Mouse (Mus musculus) spleen, adult 2 months (tissue): Measurements from ENCODE around the gene Mcf2. TPM values are rescaled to one million over a fixed set of nuclear protein-coding genes. Genes with fewer than 3 reads are reported as not detected.

ENCODE experiments used
- DNase-seq, 2 experiments: peaks; one replicate each; pipeline versions ENCODE4 v3.0.0 to v3.0.0-alpha.2; 2012 to 2021; ENCODE audit warnings: low spot score in 2 of 2, low read depth in 1 of 2
- H3K27ac ChIP-seq: fragments of 200-500 bp; 2 replicates; pipeline ENCODE4 v1.5.1; 2012; ENCODE audit warnings: low read length, inconsistent platforms; ENCODE audit not compliant: insufficient read depth
- H3K27me3 ChIP-seq: fragments of 200-500 bp; 2 replicates; pipeline ENCODE4 v1.6.1; 2012; ENCODE audit warnings: mild to moderate bottlenecking, moderate library complexity, low read length, inconsistent platforms; ENCODE audit not compliant: control insufficient read depth, insufficient read depth
- H3K36me3 ChIP-seq: fragments of 200-500 bp; 2 replicates; pipeline ENCODE4 v1.6.1; 2012; ENCODE audit warnings: mild to moderate bottlenecking, low read length, inconsistent platforms; ENCODE audit not compliant: control insufficient read depth, insufficient read depth
- H3K4me1 ChIP-seq: fragments of 200-500 bp; 2 replicates; pipeline ENCODE4 v1.6.1; 2011; ENCODE audit warnings: inconsistent platforms; ENCODE audit not compliant: control insufficient read depth, insufficient read depth, insufficient read length
- H3K4me3 ChIP-seq: fragments of 200-500 bp; 2 replicates; pipeline ENCODE4 v1.5.1; 2011; ENCODE audit warnings: mild to moderate bottlenecking, inconsistent platforms; ENCODE audit not compliant: insufficient read depth, insufficient read length; ENCODE audit errors: extremely low read depth
- CTCF ChIP-seq: fragments of 200-500 bp; IDR thresholded peaks from 2 replicates; pipeline ENCODE4 v1.5.1; 2011; ENCODE audit warnings: mild to moderate bottlenecking, inconsistent platforms; ENCODE audit not compliant: insufficient read depth, insufficient read length, insufficient replicate concordance; ENCODE audit errors: extremely low read depth
- POLR2A ChIP-seq: fragments of 200-500 bp; IDR thresholded peaks from 2 replicates; pipeline ENCODE4 v1.6.1; 2011; ENCODE audit warnings: low read depth, low read length, inconsistent platforms
- WGBS: fragments of 180-500 bp; shearing (Covaris S2); methylation state at CpG from one replicate; pipeline ENCODE4 v1.1.7; 2018; 5-methylcytosine and 5-hydroxymethylcytosine counted together
- polyA plus RNA-seq: library from polyadenylated mRNA; depleted of rRNA; stranded (reverse); fragments of >200 nt; gene quantifications from 2 replicates; pipeline ENCODE4 v1.2.3, GENCODE M21; 2012

Mcf2 gene
- polyA plus RNA-seq, 1 experiment = 0.06 TPM

DNA sequence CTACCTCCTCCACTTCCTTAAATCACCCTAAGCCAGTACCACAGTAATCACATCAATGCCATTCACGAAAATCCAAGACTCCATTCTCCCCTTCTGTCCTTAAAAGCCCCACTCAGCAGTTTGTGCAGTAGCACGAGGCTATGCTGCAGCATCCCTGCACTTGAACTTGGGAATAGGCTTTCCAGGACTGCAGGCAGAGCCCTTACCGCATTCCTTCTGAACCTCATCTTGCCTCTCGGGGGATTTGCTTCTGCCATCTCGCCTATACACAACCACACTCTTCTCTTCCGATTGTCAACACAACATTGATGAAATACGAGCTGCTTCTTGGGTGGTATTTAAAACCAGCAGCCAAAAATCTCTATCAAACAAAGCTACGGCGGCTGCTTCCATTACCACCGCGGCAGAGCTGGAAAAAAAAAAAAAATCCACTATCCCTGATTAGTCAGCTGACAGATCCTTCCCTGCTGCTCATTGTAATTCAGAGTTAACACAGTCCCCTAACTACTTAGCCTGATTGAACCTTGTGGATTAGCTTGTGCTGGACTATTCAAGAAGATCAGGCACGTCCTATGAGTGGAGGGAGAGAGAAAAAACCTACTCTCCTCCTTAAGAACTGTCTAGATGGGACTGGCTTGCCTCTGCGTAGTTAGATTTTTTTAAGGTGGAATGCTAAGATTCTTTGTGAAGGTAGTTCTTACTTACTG, 31.5 kb downstream of the Mcf2 start:
- Histone ChIP-seq H3K36me3 (no peaks in the 10 kb centered on the region), H3K27ac (no peak overlapping the region), H3K4me3 (no peak overlapping the region; the same call in 1 of the 2 replicates), H3K4me1 (no peaks in the 10 kb centered on the region), H3K27me3 (no peaks in the 10 kb centered on the region)
- TF ChIP-seq POLR2A = no peak
- no peak for TF ChIP-seq CTCF
- no peak for DNase-seq
- WGBS = 42% methylated on average over 13 of the region's 13 CpGs

DNA sequence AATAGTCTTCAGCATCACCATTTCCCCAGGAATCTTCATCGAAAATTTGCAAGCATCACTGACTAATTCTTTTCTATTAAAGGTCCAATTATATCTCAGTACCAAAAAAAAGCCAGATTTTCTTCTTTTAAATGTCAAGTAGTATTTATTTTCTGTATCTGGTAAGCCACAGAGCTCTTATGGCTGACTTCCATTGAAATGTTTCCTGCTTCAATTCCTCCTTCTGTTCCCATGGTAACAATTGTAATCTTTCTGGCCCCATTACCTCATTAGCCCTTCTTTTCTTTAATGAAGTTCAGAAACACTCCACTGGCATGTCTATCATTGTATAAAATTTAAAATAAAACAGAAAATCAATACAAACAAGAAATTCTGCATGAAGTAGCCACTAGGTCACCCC, 103.5 kb downstream of the Mcf2 start:
- no peak for DNase-seq
- no peak for TF ChIP-seq CTCF
- TF ChIP-seq POLR2A = no peak
- 88% methylated on average over 1 of the region's 1 CpGs for WGBS
- Histone ChIP-seq H3K36me3 (no peaks in the 10 kb centered on the region), H3K4me1 (no peaks in the 10 kb centered on the region), H3K4me3 (no peak overlapping the region), H3K27me3 (no peaks in the 10 kb centered on the region), H3K27ac (no peak overlapping the region)

DNA sequence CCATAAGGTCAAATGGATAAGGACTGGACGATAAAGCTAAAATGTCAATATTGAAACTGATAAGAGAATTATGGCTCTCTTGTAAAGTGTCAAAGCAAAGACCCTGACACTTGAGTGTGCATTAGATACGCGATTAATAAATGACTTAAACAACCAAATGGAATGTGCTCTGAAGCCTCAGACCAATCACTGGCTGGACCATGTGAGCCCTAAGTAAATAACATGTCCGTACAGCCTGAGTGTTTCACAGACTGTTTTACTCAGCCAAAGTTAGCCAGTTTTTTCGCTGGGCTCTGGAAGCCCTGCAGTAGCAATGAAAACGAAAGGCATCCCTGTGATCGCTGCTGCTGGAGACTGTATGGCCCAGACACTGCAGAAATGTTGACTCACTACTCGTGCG, 123.7 kb downstream of the Mcf2 start:
- no peak for DNase-seq
- no peak overlapping the region for H3K4me3 ChIP-seq
- no peak for TF ChIP-seq CTCF
- no peak for TF ChIP-seq POLR2A
- H3K27ac ChIP-seq = no peak overlapping the region
- 88% methylated on average over 9 of the region's 9 CpGs for WGBS
- H3K36me3 ChIP-seq = no peaks in the 10 kb centered on the region
- no peaks in the 10 kb centered on the region for H3K4me1 ChIP-seq
- no peaks in the 10 kb centered on the region for H3K27me3 ChIP-seq

DNA sequence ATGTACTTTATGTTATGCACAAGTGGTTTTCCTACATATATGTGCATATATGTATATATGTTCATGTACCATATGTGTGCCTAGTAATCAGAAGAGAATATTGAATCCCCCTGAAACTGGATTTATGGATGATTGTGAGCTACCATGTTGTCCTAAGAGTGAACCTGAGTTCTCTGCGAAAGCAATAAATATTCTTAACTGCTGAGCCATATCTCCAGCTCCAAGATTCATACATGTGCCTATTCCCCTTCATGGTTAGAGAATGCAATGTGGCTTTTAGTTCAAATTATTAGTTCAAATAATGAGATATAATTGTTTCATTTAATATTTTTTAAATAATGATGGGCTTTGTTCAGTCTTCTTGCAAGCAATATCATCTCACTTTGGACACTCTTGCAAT, 124.1 kb downstream of the Mcf2 start:
- no peak for TF ChIP-seq POLR2A
- TF ChIP-seq CTCF = no peak
- no peak for DNase-seq
- Histone ChIP-seq H3K4me1 (no peaks in the 10 kb centered on the region), H3K27me3 (no peaks in the 10 kb centered on the region), H3K4me3 (no peak overlapping the region), H3K27ac (no peak overlapping the region), H3K36me3 (no peaks in the 10 kb centered on the region)
- 80% methylated on average over 1 of the region's 1 CpGs for whole genome bisulfite sequencing

DNA sequence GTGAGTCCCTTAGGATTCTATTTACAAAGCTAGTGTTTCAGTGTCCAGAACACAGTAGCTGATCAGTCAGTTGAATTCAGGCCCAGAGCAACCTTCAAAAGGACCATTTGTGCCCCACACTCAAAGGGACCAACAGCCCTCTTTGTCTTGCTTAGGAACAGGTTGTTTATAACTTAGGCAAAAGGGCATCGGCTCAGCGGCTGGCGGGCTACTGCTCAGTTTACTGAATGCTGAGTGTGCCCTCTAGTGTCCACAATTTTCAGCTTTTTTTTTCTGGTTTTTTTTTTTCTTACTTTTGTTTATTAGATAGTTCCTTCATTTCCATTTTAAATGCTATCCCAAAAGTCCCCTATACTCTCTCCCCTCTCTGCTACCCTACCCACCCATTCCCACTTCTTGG, 152.2 kb downstream of the Mcf2 start:
- Histone ChIP-seq H3K27ac (no peak overlapping the region), H3K4me1 (no peaks in the 10 kb centered on the region; the same call in 1 of the 2 replicates), H3K4me3 (no peak overlapping the region), H3K36me3 (no peaks in the 10 kb centered on the region), H3K27me3 (no peaks in the 10 kb centered on the region)
- TF ChIP-seq CTCF (peak; percentile 29; the same call in 1 of the 2 replicates), POLR2A (no peak)
- WGBS = 14% methylated on average over 3 of the region's 3 CpGs
- peak; percentile 5 to 6 for DNase-seq

DNA sequence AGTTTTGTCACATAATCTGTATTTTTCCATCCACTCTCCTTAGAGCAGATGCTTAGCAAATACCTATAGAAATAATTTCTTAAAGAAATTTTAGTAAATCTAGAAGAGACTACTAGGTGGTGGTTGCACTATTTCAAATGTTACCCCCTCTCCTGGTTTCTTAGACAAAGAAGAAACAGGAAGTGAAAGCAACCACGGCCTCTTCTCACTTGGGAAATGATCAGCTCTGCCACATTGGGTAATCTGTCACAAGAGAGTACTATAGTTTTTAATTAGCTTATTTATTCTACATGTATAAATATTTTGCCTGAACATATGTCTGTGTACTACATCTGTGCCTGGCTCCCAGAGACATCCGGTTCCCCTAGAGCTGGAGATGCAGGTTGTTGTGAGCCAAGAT, 157.3 kb downstream of the Mcf2 start:
- Histone ChIP-seq H3K4me1 (no peaks in the 10 kb centered on the region; the same call in 1 of the 2 replicates), H3K27ac (no peak overlapping the region), H3K27me3 (no peaks in the 10 kb centered on the region), H3K36me3 (no peaks in the 10 kb centered on the region), H3K4me3 (no peak overlapping the region)
- DNase-seq = no peak
- TF ChIP-seq POLR2A (no peak), CTCF (no peak)
- 50% methylated on average over 2 of the region's 2 CpGs for WGBS

DNA sequence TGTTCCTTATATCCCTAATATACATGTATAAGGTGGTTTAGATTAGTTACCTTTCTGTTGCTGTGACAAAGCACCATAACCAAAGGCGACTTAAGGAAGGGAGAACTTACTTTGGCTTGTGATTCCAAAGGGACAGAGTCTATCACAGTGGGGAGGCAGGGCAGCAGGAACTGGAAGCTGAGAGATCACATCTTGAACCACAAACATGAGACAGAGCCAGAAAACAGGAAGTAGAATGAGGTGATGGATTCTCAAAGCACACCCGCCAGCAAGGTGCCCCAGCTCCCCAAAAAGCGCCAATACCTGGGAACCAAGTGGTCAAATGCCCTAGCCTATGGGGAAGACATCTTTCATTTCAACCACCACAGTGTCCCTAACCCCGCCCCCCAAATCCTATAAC, 157.9 kb downstream of the Mcf2 start:
- TF ChIP-seq CTCF = no peak
- TF ChIP-seq POLR2A = no peak
- DNase-seq = no peak
- no peak overlapping the region for H3K4me3 ChIP-seq
- no peak overlapping the region for H3K27ac ChIP-seq
- no peaks in the 10 kb centered on the region for H3K36me3 ChIP-seq
- WGBS = 84% methylated on average over 4 of the region's 4 CpGs
- no peaks in the 10 kb centered on the region for H3K27me3 ChIP-seq
- no peaks in the 10 kb centered on the region; the same call in 1 of the 2 replicates for H3K4me1 ChIP-seq
